Comparison of ENCODE assay signal across 19 mouse cellular contexts in the genomic region with DNA sequence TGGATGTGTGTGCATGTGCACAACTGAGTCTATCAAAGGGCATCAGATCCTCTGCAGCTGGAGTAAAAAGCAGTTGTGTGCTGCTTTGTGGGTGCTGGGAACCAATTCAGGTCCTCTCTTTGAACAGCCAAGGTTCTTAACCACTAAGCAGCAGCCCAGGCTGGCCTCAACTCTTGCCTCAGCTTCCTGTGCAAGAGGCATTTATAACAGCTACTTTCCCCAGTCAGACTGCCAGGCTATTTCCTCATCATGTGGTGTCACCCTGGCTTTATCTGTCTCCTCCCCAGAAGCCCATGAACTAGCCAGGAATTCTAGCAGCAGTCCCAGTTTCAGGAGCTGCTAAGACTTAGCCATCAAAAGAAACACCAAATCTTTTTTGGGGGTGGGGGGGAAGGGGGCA. TPM values are rescaled to one million over a fixed set of nuclear protein-coding genes. Genes with fewer than 3 reads are reported as not detected.
"Had no signal": no experiment of that assay in that cellular context is flagged by ENCODE, and none has a peak within 500 bp of the region (broad histone marks: within the 10 kb centered on the region; RNA-seq: fewer than 3 reads in every experiment).

No protein-coding gene starts in this region.

- H3K4me1 ChIP-seq: midbrain, embryonic 13.5 days; neural tube, embryonic 13.5 days; stomach, embryonic 15.5 days had no signal

- H3K27ac ChIP-seq: left cerebral cortex, adult 2 months; liver, embryonic 13.5 days; midbrain, embryonic 13.5 days; neural tube, embryonic 13.5 days; stomach, embryonic 15.5 days had no signal

- H3K9me3 ChIP-seq: liver, embryonic 13.5 days; midbrain, embryonic 13.5 days; neural tube, embryonic 13.5 days; stomach, embryonic 15.5 days had no signal

- DNase-seq: kidney, adult 2 months; kidney, postnatal 10 days; kidney, postnatal 36 days; liver, embryonic 13.5 days; lung, adult 2 months; lung, postnatal 14 days; lung, postnatal 4 days; retina, postnatal 1 day; right cerebral cortex, postnatal 25 days; spleen, adult 18-20 months; thymus, postnatal 25 days had no signal

- H3K4me2 ChIP-seq: liver, embryonic 13.5 days; midbrain, embryonic 13.5 days; neural tube, embryonic 13.5 days; stomach, embryonic 15.5 days had no signal

- H3K9ac ChIP-seq: liver, embryonic 13.5 days; midbrain, embryonic 13.5 days; neural tube, embryonic 13.5 days; stomach, embryonic 15.5 days had no signal

- ATAC-seq: midbrain, embryonic 13.5 days; midbrain, embryonic 16.5 days had no signal

- H3K27me3 ChIP-seq: liver, embryonic 13.5 days; midbrain, embryonic 13.5 days; neural tube, embryonic 13.5 days; stomach, embryonic 15.5 days had no signal

- H3K4me3 ChIP-seq: left cerebral cortex, adult 2 months; liver, embryonic 13.5 days; midbrain, embryonic 13.5 days; myocyte; neural tube, embryonic 13.5 days; stomach, embryonic 15.5 days had no signal

RNA-seq across cellular contexts. Expression of gene Plin4, which starts 43.2 kb away (rescaled TPM):
- total RNA-seq: megakaryocyte-erythroid progenitor cell, adult 5-6 weeks; monocyte, adult 5-6 weeks had no signal
- polyA plus RNA-seq: liver, embryonic 13.5 days had no signal
